Mouse (Mus musculus): ENCODE measurements around the gene Sap30l. TPM values are rescaled to one million over a fixed set of nuclear protein-coding genes. Genes with fewer than 3 reads are reported as not detected.

Sap30l gene
- total RNA-seq, 2 experiments from 2014 or later = 47.0 to 49.8 TPM

- peak overlapping the region; percentile 4; the same call in 1 of the 2 replicates for H3K27ac ChIP-seq
These were observed 1.0 kb upstream of the Sap30l start for GRCm38 (mm10) chr11:57800266-57800951.

GRCm38 (mm10) chr11:57801766-57802510 lies 501 bp downstream of the Sap30l start:
- peak; percentile 45 to 62 for DNase-seq (ENCODE audit: extremely low spot score in 1 of 2, low spot score in 2 of 2)
- H3K4me3 ChIP-seq = peak overlapping the region; percentile 91
- intact Hi-C loops (cut with DNase I) = loop anchor here (10.0 kb wide), 1 partner anchor 303 kb away; the partner anchor contains the start of gene Cnot8
- H3K27ac ChIP-seq = peak overlapping the region; percentile 57
- no peak; the same call in 1 of the 2 replicates for TF ChIP-seq CTCF (IDR thresholded peaks at IDR 0.05)

More at GRCm38 (mm10) chr11:57800266-57800951, 1.0 kb upstream of the Sap30l start:
- TF ChIP-seq CTCF (IDR thresholded peaks at IDR 0.05) = no peak
- intact Hi-C loops (cut with DNase I) = loop anchor here (10.0 kb wide), 1 partner anchor 304 kb away; the partner anchor contains the start of gene Cnot8
- peak overlapping the region; percentile 91 for H3K4me3 ChIP-seq
- no peak for DNase-seq (ENCODE audit: extremely low spot score in 1 of 2, low spot score in 2 of 2)

GRCm38 (mm10) chr11:57802511-57802870 lies 1.1 kb downstream of the Sap30l start:
- peak in 1 of 2 experiments; percentile 18 for DNase-seq (ENCODE audit: extremely low spot score in 1 of 2, low spot score in 2 of 2)
- no peak for TF ChIP-seq CTCF (IDR thresholded peaks at IDR 0.05)
- H3K27ac ChIP-seq = peak overlapping the region; percentile 57
- H3K4me3 ChIP-seq = peak overlapping the region; percentile 91
- intact Hi-C loops (cut with DNase I) = loop anchor here (10.0 kb wide), 1 partner anchor 302 kb away; the partner anchor contains the start of gene Cnot8

GRCm38 (mm10) chr11:57805047-57805446 lies 3.6 kb downstream of the Sap30l start:
- no peak for TF ChIP-seq CTCF (IDR thresholded peaks at IDR 0.05)
- no peak overlapping the region for H3K4me3 ChIP-seq
- intact Hi-C loops (cut with DNase I) = loop anchor here (10.0 kb wide), 1 partner anchor 300 kb away; the partner anchor contains the start of gene Cnot8
- DNase-seq (ENCODE audit: extremely low spot score in 1 of 2, low spot score in 2 of 2) = no peak
- H3K27ac ChIP-seq = no peak overlapping the region

- Histone ChIP-seq H3K27ac (no peak overlapping the region), H3K4me3 (no peak overlapping the region)
- DNase-seq (ENCODE audit: extremely low spot score in 1 of 2, low spot score in 2 of 2) = no peak
- intact Hi-C loops (cut with DNase I) = loop anchor here (10.0 kb wide), 1 partner anchor 296 kb away; the partner anchor contains the start of gene Cnot8
- TF ChIP-seq CTCF (IDR thresholded peaks at IDR 0.05) = no peak
These were observed 7.7 kb downstream of the Sap30l start for GRCm38 (mm10) chr11:57809017-57809731.

GRCm38 (mm10) chr11:57809732-57810098 lies 8.3 kb downstream of the Sap30l start:
- TF ChIP-seq CTCF (IDR thresholded peaks at IDR 0.05) = no peak
- DNase-seq (ENCODE audit: extremely low spot score in 1 of 2, low spot score in 2 of 2) = no peak
- intact Hi-C loops (cut with DNase I) = loop anchor here (10.0 kb wide), 1 partner anchor 295 kb away; the partner anchor contains the start of gene Cnot8
- Histone ChIP-seq H3K4me3 (no peak overlapping the region), H3K27ac (no peak overlapping the region)

- H3K4me3 ChIP-seq = no peak overlapping the region
- H3K27ac ChIP-seq = no peak overlapping the region
- no peak for TF ChIP-seq CTCF (IDR thresholded peaks at IDR 0.05)
- intact Hi-C loops (cut with DNase I) = no loop called here
- no peak for DNase-seq (ENCODE audit: extremely low spot score in 1 of 2, low spot score in 2 of 2)
These were observed 9.6 kb downstream of the Sap30l start for GRCm38 (mm10) chr11:57811006-57811405.

- no peak for DNase-seq (ENCODE audit: extremely low spot score in 1 of 2, low spot score in 2 of 2)
- intact Hi-C loops (cut with DNase I) = no loop called here
- TF ChIP-seq CTCF (IDR thresholded peaks at IDR 0.05) = no peak
- no peak overlapping the region for H3K4me3 ChIP-seq
- no peak overlapping the region for H3K27ac ChIP-seq
These were observed 10.8 kb downstream of the Sap30l start for GRCm38 (mm10) chr11:57812212-57812611.

GRCm38 (mm10) chr11:57813641-57814040 lies 12.2 kb downstream of the Sap30l start:
- TF ChIP-seq CTCF (IDR thresholded peaks at IDR 0.05) = no peak
- DNase-seq (ENCODE audit: extremely low spot score in 1 of 2, low spot score in 2 of 2) = no peak
- Histone ChIP-seq H3K4me3 (no peak overlapping the region), H3K27ac (no peak overlapping the region)
- intact Hi-C loops (cut with DNase I) = no loop called here

- H3K27ac ChIP-seq = no peak overlapping the region
- TF ChIP-seq CTCF (IDR thresholded peaks at IDR 0.05) = no peak; the same call in 1 of the 2 replicates
- no peak for DNase-seq (ENCODE audit: extremely low spot score in 1 of 2, low spot score in 2 of 2)
- H3K4me3 ChIP-seq = no peak overlapping the region
- intact Hi-C loops (cut with DNase I) = no loop called here
These were observed 16.8 kb downstream of the Sap30l start for GRCm38 (mm10) chr11:57818189-57818588.

GRCm38 (mm10) chr11:57819999-57820581 lies 18.7 kb downstream of the Sap30l start:
- intact Hi-C loops (cut with DNase I) = loop anchor here (1.0 kb wide), 1 partner anchor 114 kb away; no protein-coding TSS in a partner anchor
- Histone ChIP-seq H3K27ac (no peak overlapping the region), H3K4me3 (no peak overlapping the region)
- peak; percentile 91 for TF ChIP-seq CTCF (IDR thresholded peaks at IDR 0.05)
- peak; percentile 64 to 74 for DNase-seq (ENCODE audit: extremely low spot score in 1 of 2, low spot score in 2 of 2)
